Mouse (Mus musculus) E14TG2a.4 (cell line): ENCODE measurements around the gene Srrm1.

Experiments used
- H3K27me3 ChIP-seq: 2 replicates; pipeline ENCODE4 v1.6.1; 2014; ENCODE audit warnings: low read length, control low read depth; ENCODE audit not compliant: insufficient read depth
- H3K36me3 ChIP-seq: 2 replicates; pipeline ENCODE4 v1.6.1; 2014; ENCODE audit warnings: low read length, control low read depth; ENCODE audit not compliant: insufficient read depth
- H3K4me1 ChIP-seq: replicated peaks from 2 replicates; pipeline ENCODE4 v1.6.1; 2014; ENCODE audit warnings: low read depth, low read length, control low read depth
- H3K4me3 ChIP-seq: replicated peaks from 2 replicates; pipeline ENCODE4 v1.5.1; 2014; ENCODE audit warnings: mild to moderate bottlenecking, low read length
- H3K9me3 ChIP-seq: 2 replicates; pipeline ENCODE4 v1.6.1; 2014; ENCODE audit warnings: low read length, control low read depth
- CTCF ChIP-seq: conservative IDR thresholded peaks from 2 replicates; pipeline ENCODE4 v1.5.1; 2014; ENCODE audit warnings: low read length
- NANOG ChIP-seq: IDR thresholded peaks from 2 replicates; pipeline ENCODE4 v1.6.1; 2014; ENCODE audit warnings: borderline replicate concordance, low read length, mixed read lengths
- POU5F1 ChIP-seq: IDR thresholded peaks from 2 replicates; pipeline ENCODE4 v1.6.1; 2014; ENCODE audit warnings: low read length, borderline replicate concordance

Gene Srrm1

DNA sequence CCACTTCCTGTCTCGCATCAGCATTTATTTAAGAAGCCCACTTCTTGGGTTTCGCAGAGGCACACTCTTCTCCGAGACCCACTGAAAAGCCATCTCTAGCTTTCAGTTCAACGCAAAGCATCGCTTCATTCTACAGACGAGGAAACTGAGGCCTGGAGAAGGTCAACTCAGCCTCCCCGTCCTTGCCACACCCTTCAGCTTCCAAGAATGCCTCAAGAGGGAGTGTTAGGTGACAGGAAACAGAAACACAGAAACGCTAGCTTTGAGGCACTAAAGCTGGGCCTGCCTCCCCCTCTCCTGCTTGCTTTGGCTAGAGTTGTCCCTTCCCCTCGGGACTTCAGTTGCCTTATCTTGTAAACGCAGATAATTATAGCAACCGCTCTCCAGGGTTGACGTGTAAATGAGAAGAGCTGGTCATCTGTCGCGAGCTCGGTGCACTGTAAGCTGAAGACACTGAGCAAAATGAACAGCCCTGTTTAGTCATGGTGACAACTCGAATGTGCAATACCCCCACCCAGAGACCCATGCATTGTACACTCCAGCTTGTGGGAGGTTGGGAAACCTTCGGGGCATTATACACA lies 39.9 kb downstream of the Srrm1 start:
- peaks cover 65% of the 10 kb centered on the region for H3K4me1 ChIP-seq
- peak overlapping the region; percentile 14; the same call in 1 of the 2 replicates for H3K4me3 ChIP-seq
- no peaks in the 10 kb centered on the region for H3K27me3 ChIP-seq
- H3K9me3 ChIP-seq, result no peaks in the 10 kb centered on the region
- TF ChIP-seq NANOG (no peak), POU5F1 (no peak), CTCF (no peak)
- H3K36me3 ChIP-seq, result peaks cover 36% of the 10 kb centered on the region

DNA sequence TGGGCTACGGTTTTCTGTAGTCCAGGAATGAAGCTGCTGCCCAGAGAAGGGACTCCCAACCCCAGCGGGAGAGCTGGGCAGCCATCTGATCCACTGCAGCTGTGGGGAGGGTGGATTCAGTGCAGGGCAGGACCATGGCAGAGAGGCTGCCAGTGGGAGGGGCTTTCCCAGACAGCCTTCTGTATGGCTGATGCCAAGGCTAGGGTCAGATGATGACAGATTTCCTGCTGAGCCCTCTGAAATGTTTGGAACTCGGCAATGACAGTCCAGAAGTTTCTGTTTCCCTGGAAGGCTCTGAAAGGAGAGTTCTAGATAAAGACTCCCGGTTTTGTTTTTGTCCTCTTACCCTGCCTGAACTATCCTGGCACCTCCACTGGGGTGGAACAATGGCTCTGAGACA lies 40.4 kb downstream of the Srrm1 start:
- Histone ChIP-seq H3K4me1 (peaks cover 70% of the 10 kb centered on the region), H3K4me3 (peak overlapping the region; percentile 14)
- TF ChIP-seq CTCF, result no peak
- TF ChIP-seq NANOG, result no peak
- TF ChIP-seq POU5F1, result no peak

DNA sequence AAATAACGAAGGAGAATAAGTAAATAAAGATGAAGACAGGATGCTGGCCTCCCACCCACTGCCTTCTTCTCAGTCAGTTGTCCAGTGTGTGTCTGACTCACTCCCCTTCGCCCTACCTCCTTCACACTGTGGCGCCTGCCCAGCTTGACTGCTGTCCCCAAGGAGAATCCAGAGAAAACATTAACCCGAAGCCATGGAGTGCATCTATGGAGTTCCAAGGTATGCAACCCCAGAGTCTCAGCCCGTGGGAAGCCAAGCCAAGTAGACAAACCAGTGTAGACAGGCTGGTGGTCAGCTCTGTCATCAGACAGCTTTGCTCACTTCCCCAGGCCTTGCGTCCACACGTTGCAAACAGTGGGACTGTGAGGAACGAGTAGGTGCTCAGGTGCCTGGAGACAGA lies 42.8 kb downstream of the Srrm1 start:
- Histone ChIP-seq H3K27me3 (no peaks in the 10 kb centered on the region), H3K4me1 (peaks cover 88% of the 10 kb centered on the region)

More for the DNA sequence above, 40.4 kb downstream of the Srrm1 start:
- no peaks in the 10 kb centered on the region for H3K27me3 ChIP-seq
- H3K36me3 ChIP-seq, result peaks cover 34% of the 10 kb centered on the region
- H3K9me3 ChIP-seq, result no peaks in the 10 kb centered on the region

DNA sequence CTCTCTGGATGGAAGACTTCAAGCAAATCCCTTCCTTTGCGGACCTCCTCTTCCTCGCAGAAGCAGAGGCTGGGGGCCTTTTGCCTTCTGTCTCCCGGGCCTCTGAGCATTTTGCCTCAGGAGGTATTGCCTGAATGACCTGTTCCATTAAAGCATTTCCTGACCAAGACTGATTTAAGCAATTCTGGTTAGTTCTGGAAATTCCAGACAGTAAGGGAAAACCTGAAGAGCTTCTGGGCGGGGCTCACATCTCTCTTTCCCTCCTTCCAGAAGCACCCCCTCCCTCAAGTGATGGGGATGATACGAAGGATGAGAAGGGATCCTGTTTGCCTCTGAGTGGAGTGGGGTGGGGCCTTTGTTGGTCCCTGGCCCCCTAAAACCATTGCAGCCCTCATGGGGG lies 43.4 kb downstream of the Srrm1 start:
- no peak for TF ChIP-seq POU5F1
- Histone ChIP-seq H3K9me3 (no peaks in the 10 kb centered on the region), H3K27me3 (no peaks in the 10 kb centered on the region), H3K4me3 (0 out of 2 replicates have a peak overlapping the region, but pooled peaks have one; percentile 45), H3K36me3 (peaks cover 4% of the 10 kb centered on the region), H3K4me1 (peaks cover 91% of the 10 kb centered on the region)

More for the DNA sequence above, 42.8 kb downstream of the Srrm1 start:
- TF ChIP-seq POU5F1, result no peak
- TF ChIP-seq NANOG, result no peak
- TF ChIP-seq CTCF, result no peak
- Histone ChIP-seq H3K4me3 (no peak overlapping the region), H3K36me3 (peaks cover 11% of the 10 kb centered on the region), H3K9me3 (no peaks in the 10 kb centered on the region)

DNA sequence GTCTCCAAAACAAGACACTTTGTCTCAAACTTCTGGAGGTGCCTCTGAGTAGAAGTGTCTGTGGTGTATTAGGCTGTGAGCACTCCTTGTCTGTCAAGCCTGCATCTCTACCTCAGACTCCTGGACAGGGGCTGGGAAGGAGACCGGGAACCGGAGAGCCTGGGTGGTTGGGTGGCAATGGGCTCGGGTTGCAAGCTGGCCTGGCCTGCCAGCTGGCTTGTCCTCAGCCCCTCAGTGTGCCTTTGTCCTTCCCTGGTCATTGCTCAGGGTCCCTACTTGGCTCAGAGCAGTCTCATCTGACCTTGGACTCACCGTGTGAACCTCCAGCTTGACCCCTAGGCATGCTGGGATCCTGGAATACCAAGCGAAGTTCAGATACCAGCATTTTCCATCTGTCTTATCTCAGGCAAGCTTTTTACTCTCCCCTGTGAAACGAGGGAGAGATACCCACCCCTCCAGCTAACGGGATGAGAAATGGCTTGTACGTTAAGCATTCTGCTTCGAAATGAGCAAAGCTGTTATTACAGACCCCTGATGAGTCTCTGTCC lies 43.9 kb downstream of the Srrm1 start:
- Histone ChIP-seq H3K4me3 (peak overlapping the region; percentile 45; the same call in 1 of the 2 replicates), H3K4me1 (peaks cover 91% of the 10 kb centered on the region), H3K27me3 (no peaks in the 10 kb centered on the region), H3K9me3 (no peaks in the 10 kb centered on the region), H3K36me3 (no peaks in the 10 kb centered on the region)
- TF ChIP-seq CTCF (no peak), POU5F1 (no peak), NANOG (no peak)

DNA sequence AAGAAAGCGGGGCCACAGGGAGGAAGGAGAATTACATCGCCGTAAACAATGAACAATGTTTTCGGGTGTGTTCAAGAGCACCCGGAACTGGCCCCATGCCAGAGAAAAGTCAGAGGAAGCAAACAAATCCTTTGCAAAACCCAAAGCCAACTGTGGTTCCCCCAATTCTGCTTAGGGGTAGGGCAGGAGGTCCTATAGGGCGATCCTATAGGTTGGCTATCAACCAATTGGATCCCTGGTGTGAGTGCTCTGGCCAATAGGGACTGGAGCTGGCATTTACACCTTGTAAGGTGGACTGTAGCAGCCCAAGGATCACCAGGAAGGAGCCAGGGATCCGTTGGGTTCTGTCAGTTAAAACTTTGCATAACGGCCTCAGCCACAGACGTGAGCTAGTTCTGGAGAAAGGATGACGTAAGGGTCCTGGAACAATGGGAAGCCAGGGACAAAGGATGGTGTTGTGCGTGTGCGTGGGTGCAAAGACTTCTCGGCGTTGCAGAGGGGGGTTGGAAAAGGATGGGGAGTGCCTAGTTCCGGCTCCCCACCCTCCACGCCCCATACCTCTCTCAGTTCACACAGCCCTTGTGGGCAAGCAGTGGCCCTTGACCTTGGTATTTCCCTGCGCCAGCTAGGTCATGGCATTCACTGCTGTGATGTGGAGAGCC lies 46.0 kb downstream of the Srrm1 start:
- peaks cover 87% of the 10 kb centered on the region for H3K4me1 ChIP-seq
- H3K36me3 ChIP-seq, result no peaks in the 10 kb centered on the region
- H3K9me3 ChIP-seq, result no peaks in the 10 kb centered on the region
- no peaks in the 10 kb centered on the region for H3K27me3 ChIP-seq
- H3K4me3 ChIP-seq, result peak overlapping the region; percentile 71
- no peak for TF ChIP-seq NANOG
- 0 out of 2 replicates have a peak, but pooled peaks have one; percentile 21 for TF ChIP-seq POU5F1
- no peak for TF ChIP-seq CTCF

DNA sequence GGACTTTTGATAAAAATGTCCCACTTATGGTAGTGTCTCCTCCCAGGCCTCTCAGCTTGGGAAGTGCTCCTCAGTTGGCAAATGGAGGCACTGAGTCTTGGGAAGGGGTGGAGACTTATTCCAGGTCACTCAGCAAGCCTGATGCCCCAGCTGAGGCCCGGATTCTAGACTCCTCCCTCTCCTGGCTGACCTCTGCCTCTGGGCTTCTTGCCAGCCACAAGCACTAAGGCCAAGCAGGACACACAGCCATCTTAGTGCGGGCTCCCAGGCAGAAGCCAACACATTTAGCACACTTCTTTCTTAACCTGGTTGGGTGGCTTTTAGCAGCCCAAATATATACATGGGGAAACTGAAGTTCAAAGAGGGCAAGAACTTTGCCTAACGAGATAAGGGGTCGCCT lies 46.6 kb downstream of the Srrm1 start:
- TF ChIP-seq CTCF (no peak), POU5F1 (no peak), NANOG (no peak)
- H3K4me3 ChIP-seq, result peak overlapping the region; percentile 71
- H3K36me3 ChIP-seq, result no peaks in the 10 kb centered on the region
- H3K27me3 ChIP-seq, result no peaks in the 10 kb centered on the region
- no peaks in the 10 kb centered on the region for H3K9me3 ChIP-seq
- peaks cover 91% of the 10 kb centered on the region for H3K4me1 ChIP-seq

DNA sequence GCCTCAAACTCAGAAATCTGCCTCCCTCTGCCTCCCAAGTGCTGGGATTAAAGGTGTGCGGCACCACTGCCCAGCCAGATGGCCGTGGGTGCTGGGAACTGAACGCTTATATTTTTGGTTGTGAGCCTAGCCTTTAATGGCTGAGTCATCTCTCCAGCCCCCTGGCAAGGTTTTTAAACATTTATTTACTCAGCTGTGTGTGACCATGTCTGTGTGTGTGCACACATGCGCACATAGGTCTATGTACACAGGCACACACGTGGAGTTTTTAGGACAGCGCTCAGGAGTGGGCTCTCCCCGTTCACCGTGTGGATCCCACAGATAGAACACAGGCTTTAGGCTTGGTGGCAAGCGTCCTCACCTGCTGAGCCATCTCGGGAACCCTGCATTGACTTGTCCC lies 50.9 kb downstream of the Srrm1 start:
- Histone ChIP-seq H3K27me3 (no peaks in the 10 kb centered on the region), H3K9me3 (no peaks in the 10 kb centered on the region), H3K4me3 (no peak overlapping the region), H3K36me3 (no peaks in the 10 kb centered on the region), H3K4me1 (peaks cover 83% of the 10 kb centered on the region)
- no peak for TF ChIP-seq POU5F1
- TF ChIP-seq CTCF, result no peak
- no peak for TF ChIP-seq NANOG

DNA sequence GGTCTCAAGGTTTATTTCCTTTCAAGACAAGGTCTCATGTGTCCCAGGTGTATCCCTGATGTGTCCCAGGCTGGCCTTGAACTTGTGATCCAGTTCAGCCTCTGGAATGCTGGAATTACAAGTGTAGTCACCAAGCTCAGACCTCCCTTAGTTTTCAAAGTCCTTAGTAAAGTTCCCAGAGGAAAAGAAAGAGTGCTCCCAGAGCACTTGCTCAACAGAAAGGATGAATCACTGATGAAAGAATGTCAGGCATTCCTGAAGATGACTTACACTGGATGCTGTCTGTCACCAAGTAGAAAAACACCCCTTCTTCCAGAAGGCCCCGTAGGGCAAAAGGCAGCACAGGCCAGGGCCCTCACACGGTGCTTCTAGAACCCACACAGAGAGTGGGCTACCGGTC lies 52.0 kb downstream of the Srrm1 start:
- Histone ChIP-seq H3K4me3 (no peak overlapping the region), H3K9me3 (no peaks in the 10 kb centered on the region), H3K27me3 (no peaks in the 10 kb centered on the region), H3K36me3 (no peaks in the 10 kb centered on the region), H3K4me1 (peaks cover 85% of the 10 kb centered on the region)
- TF ChIP-seq NANOG (no peak), POU5F1 (no peak), CTCF (no peak)
